Mouse (Mus musculus) hindbrain, embryonic 11.5 days (tissue): ENCODE results near the gene Sap18b. TPM values are rescaled to one million over a fixed set of nuclear protein-coding genes. Genes with fewer than 3 reads are reported as not detected.

Experiments
- ATAC-seq: fragments of 200-750 bp; cut with Nextera tagmentation; 2 replicates; pipeline ENCODE4 v1.8.0; 2017; ENCODE audit warnings: mild to moderate bottlenecking, moderate TSS enrichment, moderate library complexity; ENCODE audit not compliant: low FRiP score
- DNase-seq: peaks from one replicate; pipeline ENCODE4 v3.0.0-alpha.2; 2015; ENCODE audit warnings: low spot score
- H3K27ac ChIP-seq: fragments of 300-500 bp; sonication (generic); 2 replicates; pipeline ENCODE4 v1.5.1; 2014; ENCODE audit warnings: mild to moderate bottlenecking, low read depth, low read length
- H3K27me3 ChIP-seq: fragments of 300-500 bp; sonication (generic); 2 replicates; pipeline ENCODE4 v1.6.1; 2014; ENCODE audit warnings: mild to moderate bottlenecking, low read length, moderate library complexity, mixed read lengths; ENCODE audit not compliant: control insufficient read depth, insufficient read depth
- H3K36me3 ChIP-seq: fragments of 300-500 bp; sonication (generic); 2 replicates; pipeline ENCODE4 v1.6.1; 2014; ENCODE audit warnings: mild to moderate bottlenecking, low read length, moderate library complexity, mixed read lengths; ENCODE audit not compliant: control insufficient read depth, insufficient read depth
- H3K4me1 ChIP-seq: fragments of 300-500 bp; sonication (generic); replicated peaks from 2 replicates; pipeline ENCODE4 v1.6.1; 2014; ENCODE audit warnings: low read length, mixed read lengths; ENCODE audit not compliant: control insufficient read depth, insufficient read depth
- H3K4me2 ChIP-seq: fragments of 300-500 bp; sonication (generic); replicated peaks from 2 replicates; pipeline ENCODE4 v1.6.1; 2014; ENCODE audit warnings: mild to moderate bottlenecking, low read depth, low read length
- H3K4me3 ChIP-seq: fragments of 300-500 bp; sonication (generic); 2 replicates; pipeline ENCODE4 v1.5.1; 2014; ENCODE audit warnings: low read depth, low read length
- H3K9ac ChIP-seq: fragments of 300-500 bp; sonication (generic); 2 replicates; pipeline ENCODE4 v1.6.1; 2014; ENCODE audit warnings: low read depth, low read length
- H3K9me3 ChIP-seq: fragments of 300-500 bp; sonication (generic); 2 replicates; pipeline ENCODE4 v1.6.1; 2016; ENCODE audit warnings: low read length; ENCODE audit not compliant: control insufficient read depth
- WGBS: fragments of 180-500 bp; shearing (Covaris S2); extraction: QIAGEN DNeasy Blood & Tissue Kit; methylation state at CpG from one replicate; pipeline ENCODE4 v1.1.7; 2014; 5-methylcytosine and 5-hydroxymethylcytosine counted together
- polyA plus RNA-seq: library from polyadenylated mRNA; unstranded; fragments of >200 nt; fragmentation: Nextera tagmentation; extraction: Ambion mirVana; gene quantifications from 2 replicates; pipeline ENCODE4 v1.2.1, GENCODE M21; 2014

Sap18b gene
- polyA plus RNA-seq, 1 experiment from 2014 or later = 392 TPM

GRCm38 (mm10) chr8:95871690-95872089 is 46.5 kb downstream of the Sap18b start:
- H3K27me3 ChIP-seq = no peaks in the 10 kb centered on the region
- no peak for DNase-seq
- H3K4me3 ChIP-seq = no peak overlapping the region
- H3K36me3 ChIP-seq = peaks cover 14% of the 10 kb centered on the region; the same call in 1 of the 2 replicates
- H3K4me2 ChIP-seq = no peak overlapping the region
- no peaks in the 10 kb centered on the region for H3K4me1 ChIP-seq
- ATAC-seq = no peak
- H3K9ac ChIP-seq = no peak overlapping the region
- no peaks in the 10 kb centered on the region for H3K9me3 ChIP-seq
- H3K27ac ChIP-seq = no peak overlapping the region
- WGBS = 93% methylated on average over 16 of the region's 16 CpGs

DNA sequence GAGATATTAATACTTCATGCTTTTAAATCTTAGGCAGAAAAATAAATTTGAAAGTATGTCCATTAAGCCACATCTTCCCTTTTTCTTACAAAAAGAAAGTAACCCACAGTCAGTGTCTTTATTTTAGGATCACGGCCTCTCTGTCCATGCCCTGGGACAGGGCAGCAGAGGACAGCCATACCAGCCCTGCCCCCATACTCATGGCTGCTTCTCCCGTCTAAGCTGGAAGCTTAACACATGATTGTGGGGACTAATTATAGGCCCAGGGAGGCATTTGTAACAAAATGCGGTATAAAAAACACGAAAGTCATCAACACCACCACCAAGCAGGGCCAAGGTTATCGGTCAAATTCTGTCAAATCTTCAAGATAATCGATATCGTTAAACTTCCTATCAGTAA is 50.1 kb downstream of the Sap18b start:
- no peak for ATAC-seq
- Histone ChIP-seq H3K4me3 (no peak overlapping the region), H3K9ac (no peak overlapping the region), H3K4me1 (no peaks in the 10 kb centered on the region; the same call in 1 of the 2 replicates), H3K27ac (no peak overlapping the region), H3K36me3 (peaks cover 9% of the 10 kb centered on the region; the same call in 1 of the 2 replicates), H3K4me2 (no peak overlapping the region), H3K9me3 (no peaks in the 10 kb centered on the region), H3K27me3 (no peaks in the 10 kb centered on the region)
- WGBS = 99% methylated on average over 7 of the region's 7 CpGs
- no peak for DNase-seq

Other genes with a start within 250 kb of the Sap18b start
- not detected in 2 replicates for gene Prss54, start 249.0 kb upstream of the Sap18b start, polyA plus RNA-seq
- 24.1 and 25.1 TPM in 2 replicates for gene Gins3, start 191.9 kb upstream of the Sap18b start, polyA plus RNA-seq
- 45.0 and 61.6 TPM in 2 replicates for gene Ndrg4, start 148.4 kb upstream of the Sap18b start, polyA plus RNA-seq
- 18.2 and 21.3 TPM in 2 replicates for gene Setd6, start 109.5 kb upstream of the Sap18b start, polyA plus RNA-seq
- gene Cnot1, start 17.9 kb upstream of the Sap18b start, polyA plus RNA-seq = 88.2 and 108 TPM in 2 replicates
- gene Slc38a7, start 28.2 kb downstream of the Sap18b start, polyA plus RNA-seq = 14.3 and 16.8 TPM in 2 replicates
- 82.5 and 84.8 TPM in 2 replicates for gene Got2, start 63.2 kb downstream of the Sap18b start, polyA plus RNA-seq